Mouse (Mus musculus): ENCODE data around the gene Hivep3.

The Hivep3 gene

GRCm38 (mm10) chr4:119873935-119874334, 140.4 kb downstream of the Hivep3 start:
- peak in 1 of 2 experiments; percentile 74 for DNase-seq (ENCODE audit: low spot score in 2 of 2)

- no peak for DNase-seq (ENCODE audit: low spot score in 2 of 2)
Measured at GRCm38 (mm10) chr4:119875592-119875991, 142.0 kb downstream of the Hivep3 start.

GRCm38 (mm10) chr4:119876535-119877160, 143.1 kb downstream of the Hivep3 start:
- no peak for DNase-seq (ENCODE audit: low spot score in 2 of 2)

GRCm38 (mm10) chr4:119878218-119878617, 144.6 kb downstream of the Hivep3 start:
- DNase-seq (ENCODE audit: low spot score in 2 of 2): no peak

- no peak for DNase-seq (ENCODE audit: low spot score in 2 of 2)
Measured at GRCm38 (mm10) chr4:119879671-119880070, 146.1 kb downstream of the Hivep3 start.

- peak in 1 of 2 experiments; percentile 72 for DNase-seq (ENCODE audit: low spot score in 2 of 2)
Measured at GRCm38 (mm10) chr4:119880270-119880669, 146.7 kb downstream of the Hivep3 start.

- no peak for DNase-seq (ENCODE audit: low spot score in 2 of 2)
Measured at GRCm38 (mm10) chr4:119881292-119881691, 147.7 kb downstream of the Hivep3 start.

- no peak for DNase-seq (ENCODE audit: low spot score in 2 of 2)
Measured at GRCm38 (mm10) chr4:119882401-119882800, 148.8 kb downstream of the Hivep3 start.

GRCm38 (mm10) chr4:119882814-119883213, 149.2 kb downstream of the Hivep3 start:
- no peak for DNase-seq (ENCODE audit: low spot score in 2 of 2)

GRCm38 (mm10) chr4:119886621-119887020, 153.0 kb downstream of the Hivep3 start:
- no peak for DNase-seq (ENCODE audit: low spot score in 2 of 2)

- DNase-seq (ENCODE audit: low spot score in 2 of 2): no peak
Measured at GRCm38 (mm10) chr4:119887523-119888177, 154.1 kb downstream of the Hivep3 start.

GRCm38 (mm10) chr4:119889760-119890159, 156.2 kb downstream of the Hivep3 start:
- DNase-seq (ENCODE audit: low spot score in 2 of 2): no peak

- DNase-seq (ENCODE audit: low spot score in 2 of 2): no peak
Measured at GRCm38 (mm10) chr4:119893255-119893779, 159.7 kb downstream of the Hivep3 start.

GRCm38 (mm10) chr4:119894797-119895458, 161.3 kb downstream of the Hivep3 start:
- no peak for DNase-seq (ENCODE audit: low spot score in 2 of 2)

GRCm38 (mm10) chr4:119895504-119895903, 161.9 kb downstream of the Hivep3 start:
- no peak for DNase-seq (ENCODE audit: low spot score in 2 of 2)

GRCm38 (mm10) chr4:119896572-119896971, 163.0 kb downstream of the Hivep3 start:
- no peak for DNase-seq (ENCODE audit: low spot score in 2 of 2)

GRCm38 (mm10) chr4:119897054-119897855, 163.7 kb downstream of the Hivep3 start:
- no peak for DNase-seq (ENCODE audit: low spot score in 2 of 2)

GRCm38 (mm10) chr4:119901556-119902491, 168.2 kb downstream of the Hivep3 start:
- DNase-seq (ENCODE audit: low spot score in 2 of 2): peak; percentile 75 to 80

- no peak for DNase-seq (ENCODE audit: low spot score in 2 of 2)
Measured at GRCm38 (mm10) chr4:119903328-119903727, 169.7 kb downstream of the Hivep3 start.

- no peak for DNase-seq (ENCODE audit: low spot score in 2 of 2)
Measured at GRCm38 (mm10) chr4:119903806-119904205, 170.2 kb downstream of the Hivep3 start.

- no peak for DNase-seq (ENCODE audit: low spot score in 2 of 2)
Measured at GRCm38 (mm10) chr4:119904296-119904695, 170.7 kb downstream of the Hivep3 start.
